In the genomic region with DNA sequence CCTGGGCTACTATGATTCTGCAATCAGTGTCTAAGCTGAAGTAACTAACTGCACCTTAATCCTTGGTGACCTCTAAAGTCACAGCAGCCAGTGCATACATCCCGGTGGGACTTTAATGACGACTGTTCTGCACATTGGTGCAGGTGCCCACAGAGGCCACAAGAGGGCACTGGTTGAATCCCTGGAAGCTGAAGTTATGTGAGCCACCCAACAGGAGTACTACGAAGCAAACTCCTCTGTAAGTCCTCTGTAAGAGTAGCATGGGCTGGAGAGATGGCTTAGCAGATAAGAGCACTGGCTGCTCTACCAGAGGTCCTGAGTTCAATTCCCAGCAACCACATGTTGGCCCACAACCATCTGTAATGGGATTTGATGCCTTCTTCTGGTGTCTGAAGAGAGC, we compare ENCODE assay signal across 10 mouse cellular contexts. TPM values are rescaled to one million over a fixed set of nuclear protein-coding genes. Genes with fewer than 3 reads are reported as not detected.
DNase-seq lines count a peak whose midpoint lies in the region; ATAC-seq and TF ChIP-seq lines count a peak whose summit lies in the region.
"Had no signal": no experiment of that assay in that cellular context is flagged by ENCODE, and none has a peak within 500 bp of the region (broad histone marks: within the 10 kb centered on the region; RNA-seq: fewer than 3 reads in every experiment).

No protein-coding gene starts in this region.

- H3K27me3 ChIP-seq in midbrain, postnatal 0 days (ENCODE audit: insufficient read depth, low read length): no peaks in the 10 kb centered on the region
- no peaks in the 10 kb centered on the region for H3K27me3 ChIP-seq in midbrain, embryonic 16.5 days (ENCODE audit: control insufficient read depth, insufficient read depth, low read depth, low read length)
- H3K27me3 ChIP-seq in liver, embryonic 13.5 days: no peaks in the 10 kb centered on the region

- H3K4me2 ChIP-seq in midbrain, postnatal 0 days (ENCODE audit: low read depth, low read length, poor library complexity, severe bottlenecking): no peak overlapping the region
- no peak overlapping the region for H3K4me2 ChIP-seq in midbrain, embryonic 16.5 days (ENCODE audit: low read length)
- H3K4me2 ChIP-seq in liver, embryonic 13.5 days: no peak overlapping the region

- intact Hi-C loops in heart, postnatal 36 days (cut with DNase I): loop anchor here (5.0 to 10.0 kb wide), 2 partner anchors 176 to 658 kb away; no protein-coding TSS in a partner anchor

- DNase-seq in CD4-positive, CD25-positive, alpha-beta regulatory T cell, adult 2 months (ENCODE audit: low read depth, low spot score): peak; percentile 55
- DNase-seq in midbrain, postnatal 0 days (ENCODE audit: low spot score): peak; percentile 4
- peak; percentile 18 for DNase-seq in liver, embryonic 13.5 days
- peak; percentile 53 for DNase-seq in thymus, postnatal 4 days
- DNase-seq in heart, adult 8-10 months (ENCODE audit: low spot score): no peak
- DNase-seq in heart, postnatal 36 days: no peak
- DNase-seq: cerebellum, adult 11 months; heart, postnatal 14 days had no signal

- H3K4me1 ChIP-seq in midbrain, postnatal 0 days (ENCODE audit: insufficient read depth, low read length): no peaks in the 10 kb centered on the region
- H3K4me1 ChIP-seq in midbrain, embryonic 16.5 days (ENCODE audit: control insufficient read depth, insufficient read depth, low read length): peaks cover 4% of the 10 kb centered on the region
- peaks cover 20% of the 10 kb centered on the region for H3K4me1 ChIP-seq in liver, embryonic 13.5 days (replicated peaks)

- WGBS in midbrain, postnatal 0 days: 85% methylated on average over 3 of the region's 3 CpGs
- WGBS in midbrain, embryonic 16.5 days: 90% methylated on average over 3 of the region's 3 CpGs
- 63% methylated on average over 3 of the region's 3 CpGs for WGBS in liver, embryonic 13.5 days (ENCODE audit: insufficient replicate concordance)

- H3K36me3 ChIP-seq in midbrain, postnatal 0 days (ENCODE audit: insufficient read depth, low read length): peaks cover 13% of the 10 kb centered on the region
- no peaks in the 10 kb centered on the region for H3K36me3 ChIP-seq in midbrain, embryonic 16.5 days (ENCODE audit: control insufficient read depth, insufficient read depth, low read length)
- H3K36me3 ChIP-seq in liver, embryonic 13.5 days: peaks cover 78% of the 10 kb centered on the region

- no peak overlapping the region for H3K27ac ChIP-seq in midbrain, postnatal 0 days (ENCODE audit: low read depth, low read length)
- no peak overlapping the region for H3K27ac ChIP-seq in midbrain, embryonic 16.5 days (ENCODE audit: low read length)
- no peak overlapping the region for H3K27ac ChIP-seq in liver, embryonic 13.5 days

- H3K9me3 ChIP-seq in midbrain, postnatal 0 days (ENCODE audit: low read length): no peaks in the 10 kb centered on the region
- no peaks in the 10 kb centered on the region for H3K9me3 ChIP-seq in midbrain, embryonic 16.5 days (replicated peaks; ENCODE audit: control insufficient read depth, low read length, poor library complexity, severe bottlenecking)
- no peaks in the 10 kb centered on the region for H3K9me3 ChIP-seq in liver, embryonic 13.5 days (replicated peaks)

- no peak for ATAC-seq in CD4-positive, CD25-positive, alpha-beta regulatory T cell, adult 4 months
- no peak for ATAC-seq in midbrain, postnatal 0 days (ENCODE audit: low FRiP score)
- no peak for ATAC-seq in midbrain, embryonic 16.5 days
- ATAC-seq in liver, embryonic 13.5 days (ENCODE audit: low read depth): no peak

- no peak overlapping the region for H3K9ac ChIP-seq in midbrain, postnatal 0 days (replicated peaks; ENCODE audit: low read length, poor library complexity, severe bottlenecking)
- no peak overlapping the region for H3K9ac ChIP-seq in midbrain, embryonic 16.5 days (ENCODE audit: low read depth, low read length)
- H3K9ac ChIP-seq in liver, embryonic 13.5 days: no peak overlapping the region

- TF ChIP-seq CTCF in midbrain, postnatal 0 days (IDR thresholded peaks at IDR 0.05): peak; percentile 47

- no peak overlapping the region for H3K4me3 ChIP-seq in midbrain, postnatal 0 days (ENCODE audit: low read depth, low read length)
- no peak overlapping the region for H3K4me3 ChIP-seq in midbrain, embryonic 16.5 days (ENCODE audit: low read depth, low read length)
- no peak overlapping the region for H3K4me3 ChIP-seq in liver, embryonic 13.5 days (replicated peaks)

RNA-seq across cellular contexts. Expression of gene Ccnb2, which starts 4.9 kb away (rescaled TPM):
- polyA plus RNA-seq in CD4-positive, CD25-positive, alpha-beta regulatory T cell, adult 4 months (2017; shearing (Covaris generic)): 10 to 100 TPM in 1 of 2 experiments, 1 to 10 TPM in 1; 9.8 to 21.7 TPM
- total RNA-seq in midbrain, postnatal 0 days (2014; rRNA removed): 5.6 and 10.9 TPM in 2 replicates
- 8.6 and 9.9 TPM in 2 replicates for polyA plus RNA-seq in midbrain, postnatal 0 days (2015; fragmentation: Nextera tagmentation; extraction: Ambion mirVana)
- 14.8 and 20.3 TPM in 2 replicates for polyA plus RNA-seq in midbrain, embryonic 16.5 days (2015; fragmentation: Nextera tagmentation; extraction: Ambion mirVana)
- 226 and 236 TPM in 2 replicates for polyA plus RNA-seq in liver, embryonic 13.5 days (2015; fragmentation: Nextera tagmentation; extraction: Ambion mirVana)
- total RNA-seq in heart, adult 8-10 months (2022): 1 to 10 TPM in 1 of 4 experiments, under 1 TPM in 3; 0.41 to 1.0 (median 0.53) TPM
- 1 to 10 TPM; 1.2 to 1.3 TPM for total RNA-seq in heart, postnatal 36 days (2021)

Comparison
In these comparisons a context has a peak if more than half of its experiments do, and no peak if none do; other contexts are left out.
1. DNase-seq: peak in CD4-positive, CD25-positive, alpha-beta regulatory T cell, adult 2 months (single experiment), midbrain, postnatal 0 days (single experiment), liver, embryonic 13.5 days (single experiment) and thymus, postnatal 4 days (single experiment); none in heart, adult 8-10 months (single experiment) and heart, postnatal 36 days (0 of 2).